Mouse (Mus musculus) ES-E14 (cell line): ENCODE measurements around the gene Rps27a. TPM values are rescaled to one million over a fixed set of nuclear protein-coding genes. Genes with fewer than 3 reads are reported as not detected.

ENCODE experiments used
- DNase-seq: peaks from one replicate; pipeline ENCODE4 v3.0.0-alpha.2; 2013; ENCODE audit warnings: low read depth, low spot score
- H3K27ac ChIP-seq: 2 replicates; pipeline ENCODE4 v1.5.1; 2012; ENCODE audit warnings: low read depth, mild to moderate bottlenecking, low read length, moderate library complexity, mixed read lengths; ENCODE audit not compliant: poor library complexity, insufficient read depth, severe bottlenecking
- H3K36me3 ChIP-seq: 2 replicates; pipeline ENCODE4 v1.6.1; 2012; ENCODE audit warnings: mild to moderate bottlenecking, low read length, moderate library complexity, mixed read lengths; ENCODE audit not compliant: control insufficient read depth, poor library complexity, insufficient read depth, severe bottlenecking
- H3K4me1 ChIP-seq, 2 experiments: fragments of 150-350 bp in 1 of 2; sonication (generic) in 1 of 2; 2 replicates each; pipeline ENCODE4 v1.6.1; 2012; ENCODE audit warnings: low read length in 2 of 2, mild to moderate bottlenecking in 1 of 2, mixed read lengths in 1 of 2; ENCODE audit not compliant: control insufficient read depth in 2 of 2, insufficient read depth in 2 of 2, poor library complexity in 1 of 2
- H3K4me3 ChIP-seq, 2 experiments: fragments of 150-350 bp in 1 of 2; sonication (generic) in 1 of 2; 2 replicates each; pipeline ENCODE4 v1.5.1; 2012; ENCODE audit warnings: low read length in 2 of 2, low read depth in 1 of 2, mild to moderate bottlenecking in 1 of 2, mixed read lengths in 1 of 2; ENCODE audit not compliant: insufficient read depth in 1 of 2, poor library complexity in 1 of 2, severe bottlenecking in 1 of 2
- H3K9ac ChIP-seq: 2 replicates; pipeline ENCODE4 v1.6.1; 2012; ENCODE audit warnings: low read depth, mild to moderate bottlenecking, low read length, mixed read lengths; ENCODE audit not compliant: poor library complexity, insufficient read depth, severe bottlenecking
- H3K9me3 ChIP-seq: fragments of 150-350 bp; sonication (generic); 2 replicates; pipeline ENCODE4 v1.6.1; 2012; ENCODE audit warnings: low read depth, mild to moderate bottlenecking, low read length; ENCODE audit not compliant: control insufficient read depth, insufficient read depth
- CHD2 ChIP-seq: IDR thresholded peaks from 2 replicates; pipeline ENCODE4 v1.6.1; 2014; ENCODE audit warnings: mild to moderate bottlenecking, low read depth, low read length, inconsistent platforms
- HCFC1 ChIP-seq: IDR thresholded peaks from 2 replicates; pipeline ENCODE4 v1.6.1; 2012; ENCODE audit warnings: low read length, inconsistent platforms, borderline replicate concordance; ENCODE audit not compliant: insufficient read depth
- MAFK ChIP-seq: IDR thresholded peaks from 2 replicates; pipeline ENCODE4 v1.6.1; 2014; ENCODE audit warnings: mild to moderate bottlenecking, low read depth, low read length, inconsistent platforms; ENCODE audit not compliant: insufficient read depth
- ZC3H11A ChIP-seq: IDR thresholded peaks from 2 replicates; pipeline ENCODE4 v1.6.1; 2012; ENCODE audit warnings: low read depth, mild to moderate bottlenecking, inconsistent platforms, low read length, borderline replicate concordance
- ZNF384 ChIP-seq: IDR thresholded peaks from 2 replicates; pipeline ENCODE4 v1.6.1; 2012; ENCODE audit warnings: low read depth, low read length, inconsistent platforms
- in situ Hi-C, 2 experiments: fragments of 600-800 bp; cut with MboI; formaldehyde crosslinking; loops; one replicate each; pipeline ENCODE4 v1.15.1; 2025; ENCODE audit warnings: low sequenced_read_pairs in 2 of 2, inconsistent platforms in 1 of 2; ENCODE audit not compliant: unreplicated experiment in 2 of 2
- total RNA-seq: library from RNA; depleted of rRNA; stranded (reverse); fragments of 300-350 nt; gene quantifications from 2 replicates; pipeline ENCODE4 v1.2.3, GENCODE M21; 2012; rRNA removed

The Rps27a gene
- total RNA-seq, 1 experiment: 1,218 TPM

DNA sequence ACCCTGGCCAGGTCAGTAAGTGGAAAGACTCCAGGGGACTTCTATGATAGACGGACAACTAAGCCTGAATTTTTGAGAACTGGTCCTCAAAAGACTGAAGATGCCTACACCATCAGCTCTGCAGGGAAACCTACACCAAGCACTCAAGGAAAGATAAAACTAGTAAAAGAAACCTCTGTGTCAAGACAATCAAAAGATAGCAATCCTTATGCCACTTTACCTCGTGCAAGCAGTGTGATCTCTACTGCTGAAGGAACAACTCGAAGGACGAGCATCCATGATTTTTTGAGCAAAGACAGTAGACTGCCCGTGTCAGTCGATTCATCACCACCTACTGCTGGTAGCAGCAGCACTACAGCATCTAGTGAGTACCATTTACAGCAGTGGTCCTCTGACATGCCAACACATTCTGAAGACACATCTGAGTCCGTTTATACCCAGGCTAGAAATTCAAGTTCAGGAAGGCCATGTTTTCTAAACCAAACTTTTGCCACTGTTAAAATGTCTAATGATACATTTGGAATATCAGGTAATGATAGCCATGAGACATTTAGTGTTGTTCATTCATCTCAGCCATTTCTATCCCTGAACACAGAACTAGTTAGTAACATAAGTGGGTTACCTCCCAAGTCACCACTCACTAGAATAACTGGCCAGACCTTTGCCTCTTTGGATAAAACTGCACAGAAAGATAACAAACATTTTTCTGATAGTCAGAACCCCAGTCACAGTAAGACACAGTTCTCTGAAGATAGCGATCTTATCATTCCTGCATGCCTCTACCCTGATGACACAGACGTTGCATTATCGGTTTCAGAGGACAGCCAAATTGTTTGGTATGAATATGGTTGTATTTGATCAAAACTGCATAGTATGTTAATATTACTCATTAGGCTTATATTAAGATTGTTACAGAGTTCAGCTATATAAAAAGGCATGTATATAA is 43.7 kb downstream of the Rps27a start:
- Histone ChIP-seq H3K27ac (no peak overlapping the region), H3K4me3 (no peak overlapping the region), H3K4me1 (no peaks in the 10 kb centered on the region), H3K9me3 (no peaks in the 10 kb centered on the region), H3K36me3 (peaks cover 2% of the 10 kb centered on the region; the same call in 1 of the 2 replicates), H3K9ac (no peak overlapping the region)
- TF ChIP-seq MAFK (no peak), CHD2 (no peak), ZNF384 (no peak), ZC3H11A (no peak), HCFC1 (no peak)
- in situ Hi-C loops: no loop called here
- no peak for DNase-seq

DNA sequence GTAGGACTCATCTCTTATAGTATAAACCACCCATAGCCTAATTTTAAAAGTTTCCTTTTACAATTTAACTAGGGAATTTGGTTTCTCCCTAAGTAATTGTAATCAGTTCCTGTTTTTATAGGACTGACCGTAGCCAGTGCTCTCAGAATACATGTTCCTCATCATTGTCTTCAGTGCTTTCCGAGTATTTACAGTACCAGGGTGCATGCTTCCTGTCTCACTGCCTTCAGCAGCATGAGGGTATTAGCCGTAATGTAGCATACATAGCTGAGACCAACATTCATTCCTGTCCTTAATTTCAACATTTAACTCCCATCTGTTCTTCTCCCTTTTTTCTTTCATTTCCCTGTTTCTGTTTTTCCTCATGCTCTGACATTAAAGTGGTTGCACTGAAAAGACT is 50.9 kb downstream of the Rps27a start:
- H3K27ac ChIP-seq: no peak overlapping the region
- H3K9ac ChIP-seq: no peak overlapping the region
- TF ChIP-seq ZNF384 (no peak), CHD2 (no peak), HCFC1 (no peak), ZC3H11A (no peak), MAFK (no peak)
- no peak overlapping the region for H3K4me3 ChIP-seq
- no peaks in the 10 kb centered on the region for H3K9me3 ChIP-seq
- DNase-seq: no peak
- in situ Hi-C loops: no loop called here
- H3K4me1 ChIP-seq: peaks cover 0 to 1% of the 10 kb centered on the region in 2 experiments; a peak in 1 of 4 replicates
- H3K36me3 ChIP-seq: no peaks in the 10 kb centered on the region

Other genes with a start within 250 kb of the Rps27a start
- 13.9 and 15.3 TPM in 2 replicates for gene Ccdc88a, start 174.5 kb downstream of the Rps27a start, total RNA-seq
- gene Prorsd1, start 33.1 kb downstream of the Rps27a start, total RNA-seq: 8.2 and 12.4 TPM in 2 replicates
- 24.3 and 30.0 TPM in 2 replicates for gene Mtif2, start 21.7 kb downstream of the Rps27a start, total RNA-seq
- 0.58 and 0.67 TPM in 2 replicates for gene Clhc1, start 159 bp downstream of the Rps27a start, total RNA-seq
- 360 and 368 TPM in 2 replicates for gene Rtn4, start 144.8 kb upstream of the Rps27a start, total RNA-seq